Mouse (Mus musculus) bone marrow macrophage, adult 2 months (primary cell): ENCODE measurements around the gene Pbrm1.

ENCODE experiments used
- CTCF ChIP-seq: IDR thresholded peaks from 2 replicates; pipeline ENCODE4 v1.5.1; 2012; ENCODE audit warnings: low read depth, mild to moderate bottlenecking, low read length, moderate library complexity
- POLR2A ChIP-seq: IDR thresholded peaks from 2 replicates; pipeline ENCODE4 v1.6.1; 2012; ENCODE audit warnings: mild to moderate bottlenecking, low read depth, low read length, borderline replicate concordance

DNA sequence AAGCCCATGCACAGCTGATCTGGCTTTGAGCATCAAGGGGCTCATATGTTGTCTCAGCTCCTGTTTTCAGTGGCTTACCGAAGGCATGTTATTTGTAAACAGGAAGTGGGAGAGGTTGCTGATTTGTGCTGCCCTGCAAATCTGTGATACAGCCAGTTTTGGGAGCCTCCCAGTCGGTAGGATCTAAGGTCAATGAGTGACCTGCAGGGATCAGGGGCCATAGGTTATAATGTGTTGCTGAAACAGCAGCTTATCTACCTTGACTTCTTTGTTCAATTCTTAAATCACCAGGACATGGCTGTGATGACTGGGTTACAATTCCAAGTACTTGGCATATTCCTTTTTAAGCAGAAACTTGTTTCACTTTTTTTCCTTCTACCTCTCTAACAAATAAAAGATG lies 96.6 kb downstream of the Pbrm1 start:
- TF ChIP-seq CTCF (no peak), POLR2A (no peak)
